Mouse (Mus musculus) G1E-ER4 (cell line): ENCODE results near the gene Grk3. TPM values are rescaled to one million over a fixed set of nuclear protein-coding genes. Genes with fewer than 3 reads are reported as not detected.

Experiments
- GATA1 ChIP-seq: IDR thresholded peaks from one replicate; pipeline ENCODE4 v1.8.0; 2012; ENCODE audit warnings: low read length, inconsistent platforms
- polyA plus RNA-seq: library from polyadenylated mRNA; stranded (reverse); fragments of >175 nt; gene quantifications from 2 replicates; pipeline ENCODE4 v1.2.3, GENCODE M21; 2012

The Grk3 gene
- polyA plus RNA-seq, 1 experiment, result not detected

GRCm38 (mm10) chr5:112973596-112973995 lies 42.0 kb downstream of the Grk3 start:
- no peak for TF ChIP-seq GATA1

GRCm38 (mm10) chr5:112972297-112972696 lies 43.3 kb downstream of the Grk3 start:
- no peak for TF ChIP-seq GATA1

- TF ChIP-seq GATA1, result no peak
Observed at GRCm38 (mm10) chr5:112963495-112963894, 52.1 kb downstream of the Grk3 start.

- TF ChIP-seq GATA1, result no peak
Observed at GRCm38 (mm10) chr5:112962166-112962565, 53.4 kb downstream of the Grk3 start.

- no peak for TF ChIP-seq GATA1
Observed at GRCm38 (mm10) chr5:112960911-112961310, 54.7 kb downstream of the Grk3 start.

GRCm38 (mm10) chr5:112958293-112958692 lies 57.3 kb downstream of the Grk3 start:
- no peak for TF ChIP-seq GATA1

GRCm38 (mm10) chr5:112956841-112957240 lies 58.8 kb downstream of the Grk3 start:
- no peak for TF ChIP-seq GATA1

- TF ChIP-seq GATA1, result no peak
Observed at GRCm38 (mm10) chr5:112956368-112956767, 59.2 kb downstream of the Grk3 start.

GRCm38 (mm10) chr5:112950847-112951246 lies 64.7 kb downstream of the Grk3 start:
- no peak for TF ChIP-seq GATA1

- TF ChIP-seq GATA1, result no peak
Observed at GRCm38 (mm10) chr5:112945925-112946324, 69.7 kb downstream of the Grk3 start.

- no peak for TF ChIP-seq GATA1
Observed at GRCm38 (mm10) chr5:112942244-112942643, 73.3 kb downstream of the Grk3 start.

GRCm38 (mm10) chr5:112941001-112941400 lies 74.6 kb downstream of the Grk3 start:
- no peak for TF ChIP-seq GATA1

GRCm38 (mm10) chr5:112936632-112937031 lies 79.0 kb downstream of the Grk3 start:
- no peak for TF ChIP-seq GATA1

GRCm38 (mm10) chr5:112935436-112935835 lies 80.2 kb downstream of the Grk3 start:
- no peak for TF ChIP-seq GATA1

- TF ChIP-seq GATA1, result no peak
Observed at GRCm38 (mm10) chr5:112932878-112933567, 82.6 kb downstream of the Grk3 start.

- TF ChIP-seq GATA1, result no peak
Observed at GRCm38 (mm10) chr5:112931901-112932300, 83.7 kb downstream of the Grk3 start.

GRCm38 (mm10) chr5:112928201-112928881 lies 87.2 kb downstream of the Grk3 start:
- TF ChIP-seq GATA1, result no peak

- TF ChIP-seq GATA1, result no peak
Observed at GRCm38 (mm10) chr5:112925422-112925821, 90.2 kb downstream of the Grk3 start.
